Mouse (Mus musculus) embryonic facial prominence, embryonic 13.5 days (tissue): ENCODE data around the gene Rbm39. TPM values are rescaled to one million over a fixed set of nuclear protein-coding genes. Genes with fewer than 3 reads are reported as not detected.

ENCODE experiments used
- ATAC-seq: fragments of 200-750 bp; cut with Nextera tagmentation; 2 replicates; pipeline ENCODE4 v1.8.0; 2017; ENCODE audit warnings: low read depth; ENCODE audit not compliant: insufficient number of reproducible peaks, insufficient read depth, low FRiP score, low TSS enrichment
- H3K27ac ChIP-seq: fragments of 300-500 bp; sonication (generic); 2 replicates; pipeline ENCODE4 v1.5.1; 2015; ENCODE audit warnings: moderate library complexity, mild to moderate bottlenecking, inconsistent platforms
- H3K27me3 ChIP-seq: fragments of 300-500 bp; sonication (generic); 2 replicates; pipeline ENCODE4 v1.6.1; 2015; ENCODE audit warnings: mild to moderate bottlenecking, inconsistent platforms
- H3K36me3 ChIP-seq: fragments of 300-500 bp; sonication (generic); 2 replicates; pipeline ENCODE4 v1.6.1; 2015; ENCODE audit warnings: mild to moderate bottlenecking, inconsistent platforms
- H3K4me1 ChIP-seq: fragments of 300-500 bp; sonication (generic); 2 replicates; pipeline ENCODE4 v1.6.1; 2015; ENCODE audit warnings: inconsistent platforms
- H3K4me2 ChIP-seq: fragments of 300-500 bp; sonication (generic); 2 replicates; pipeline ENCODE4 v1.6.1; 2015; ENCODE audit warnings: moderate library complexity, mild to moderate bottlenecking, inconsistent platforms
- H3K4me3 ChIP-seq: fragments of 300-500 bp; sonication (generic); 2 replicates; pipeline ENCODE4 v1.5.1; 2015; ENCODE audit warnings: mild to moderate bottlenecking, inconsistent platforms
- H3K9ac ChIP-seq: fragments of 300-500 bp; sonication (generic); 2 replicates; pipeline ENCODE4 v1.6.1; 2015; ENCODE audit warnings: mild to moderate bottlenecking, inconsistent platforms
- H3K9me3 ChIP-seq: fragments of 300-500 bp; sonication (generic); 2 replicates; pipeline ENCODE4 v1.6.1; 2016; ENCODE audit warnings: inconsistent platforms
- WGBS: fragments of 180-500 bp; shearing (Covaris S2); methylation state at CpG from one replicate; pipeline ENCODE4 v1.1.7; 2015; ENCODE audit warnings: mixed read lengths; 5-methylcytosine and 5-hydroxymethylcytosine counted together
- polyA plus RNA-seq: library from polyadenylated mRNA; unstranded; fragments of >200 nt; fragmentation: Nextera tagmentation; extraction: Ambion mirVana; gene quantifications from 2 replicates; pipeline ENCODE4 v1.2.1, GENCODE M21; 2015

Gene Rbm39
- polyA plus RNA-seq, 1 experiment from 2014 or later: 862 TPM

DNA sequence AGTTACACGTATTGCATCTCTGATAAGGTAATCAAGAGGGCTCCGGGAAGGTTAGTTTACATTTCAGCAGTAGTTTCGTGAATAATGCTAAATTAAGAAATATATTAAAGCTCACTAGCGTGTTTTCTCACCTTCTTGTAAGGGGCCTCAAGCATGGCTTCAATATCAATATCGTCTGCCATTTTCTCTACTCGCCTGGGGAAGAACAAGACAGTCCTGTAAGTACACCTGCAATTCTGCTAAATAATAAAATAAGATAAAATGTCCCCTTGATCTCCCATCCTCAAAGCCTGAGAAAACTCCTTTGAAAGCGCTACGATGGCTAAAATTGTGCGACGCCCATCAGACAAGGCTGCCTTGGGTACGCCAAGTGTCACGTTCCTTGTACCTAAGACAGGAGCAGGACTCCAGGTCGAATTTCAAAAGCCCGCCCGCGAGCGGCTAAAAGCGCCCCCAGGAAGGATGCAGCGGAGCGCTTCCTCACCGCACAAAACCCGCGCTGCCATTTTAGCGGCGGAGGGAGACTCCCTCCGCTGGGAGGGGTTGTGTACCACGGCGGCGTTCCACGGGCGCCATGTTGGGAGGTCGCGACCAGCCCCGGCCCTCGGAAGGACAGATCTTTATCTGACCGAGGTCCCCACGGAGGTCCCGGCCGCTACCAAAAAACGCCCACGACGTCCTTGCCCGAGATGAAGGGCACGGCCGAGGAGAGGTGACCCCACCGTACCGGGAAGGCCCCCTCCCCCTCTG, 817 bp downstream of the Rbm39 start:
- WGBS: under 1% methylated on average over 47 of the region's 47 CpGs
- no peaks in the 10 kb centered on the region for H3K9me3 ChIP-seq
- H3K36me3 ChIP-seq: peaks cover 26% of the 10 kb centered on the region
- peak overlapping the region; percentile 87 for H3K4me2 ChIP-seq
- peaks cover 21% of the 10 kb centered on the region for H3K4me1 ChIP-seq
- H3K27me3 ChIP-seq: no peaks in the 10 kb centered on the region
- ATAC-seq: peak; percentile 60
- H3K4me3 ChIP-seq: peak overlapping the region; percentile 99
- H3K27ac ChIP-seq: peak overlapping the region; percentile 98
- H3K9ac ChIP-seq: peak overlapping the region; percentile 100

DNA sequence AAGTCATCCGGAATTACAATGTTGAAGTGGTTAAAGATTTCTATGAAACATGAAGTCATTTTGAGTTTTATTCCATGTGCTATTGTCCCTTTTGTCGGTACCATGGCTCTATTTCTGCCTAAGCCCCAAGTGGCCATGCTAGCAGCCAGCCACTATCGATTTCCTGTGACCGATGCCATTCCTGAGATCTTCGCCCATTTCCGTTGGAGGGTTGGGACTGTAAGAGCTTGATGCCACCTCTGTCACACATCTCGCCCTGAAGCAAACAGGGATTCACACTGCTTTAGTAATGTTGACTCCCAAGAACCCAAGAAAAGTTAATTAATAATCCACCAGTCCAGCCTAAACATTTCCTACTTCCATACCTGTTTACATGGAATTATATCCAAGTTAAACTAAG, 2.4 kb downstream of the Rbm39 start:
- 72% methylated on average over 7 of the region's 7 CpGs for WGBS
- ATAC-seq: no peak
- Histone ChIP-seq H3K4me1 (peaks cover 24% of the 10 kb centered on the region), H3K27ac (no peak overlapping the region), H3K4me3 (peak overlapping the region; percentile 21), H3K9ac (peak overlapping the region; percentile 58), H3K36me3 (peaks cover 39% of the 10 kb centered on the region), H3K27me3 (no peaks in the 10 kb centered on the region), H3K9me3 (no peaks in the 10 kb centered on the region), H3K4me2 (peak overlapping the region; percentile 87)

DNA sequence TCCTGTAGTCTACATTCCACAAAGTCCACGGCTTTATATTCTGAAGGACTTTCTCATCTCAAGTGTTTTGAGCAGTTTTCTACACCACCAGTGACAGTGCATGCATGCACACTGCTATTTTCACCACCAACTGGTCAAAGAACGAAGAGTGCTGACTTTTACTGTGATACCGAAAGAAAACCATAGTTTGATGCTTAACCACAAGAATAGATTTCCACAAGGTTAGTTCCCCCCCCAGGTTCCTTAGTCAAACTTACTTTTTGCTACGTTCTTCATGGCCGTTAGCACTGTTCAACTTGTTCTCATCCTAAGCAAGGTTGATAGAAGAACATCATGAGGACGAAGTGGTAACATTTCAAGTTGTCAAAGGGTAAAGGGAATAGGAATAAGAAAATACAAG, 3.0 kb downstream of the Rbm39 start:
- Histone ChIP-seq H3K4me1 (peaks cover 24% of the 10 kb centered on the region), H3K36me3 (peaks cover 44% of the 10 kb centered on the region)
- WGBS: 83% methylated on average over 6 of the region's 6 CpGs

DNA sequence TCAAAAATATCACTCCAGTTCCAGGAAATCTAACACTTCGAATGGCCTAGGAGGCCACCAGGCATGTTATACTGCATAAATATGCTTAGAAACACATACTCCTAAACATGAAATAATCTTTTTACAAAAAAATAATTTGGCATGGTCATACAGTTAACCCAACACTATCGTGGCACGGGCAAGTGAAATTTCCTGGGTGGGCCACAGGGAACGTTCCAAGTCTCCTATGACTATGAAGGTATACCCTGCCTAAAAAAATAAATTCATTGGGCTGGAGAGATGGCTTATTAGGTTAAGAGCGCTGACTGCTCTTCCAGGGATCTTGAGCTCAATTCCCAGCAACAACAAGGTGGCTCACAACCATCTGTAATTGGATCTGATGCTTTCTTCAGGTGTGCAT, 13.5 kb downstream of the Rbm39 start:
- ATAC-seq: no peak
- H3K9ac ChIP-seq: no peak overlapping the region
- no peaks in the 10 kb centered on the region for H3K27me3 ChIP-seq
- H3K9me3 ChIP-seq: no peaks in the 10 kb centered on the region
- H3K4me3 ChIP-seq: no peak overlapping the region
- no peak overlapping the region for H3K4me2 ChIP-seq
- H3K4me1 ChIP-seq: no peaks in the 10 kb centered on the region
- WGBS: 93% methylated on average over 5 of the region's 5 CpGs
- H3K36me3 ChIP-seq: peaks cover 86% of the 10 kb centered on the region
- H3K27ac ChIP-seq: no peak overlapping the region

More for the DNA sequence above, 3.0 kb downstream of the Rbm39 start:
- H3K27ac ChIP-seq: no peak overlapping the region
- H3K4me3 ChIP-seq: 0 out of 2 replicates have a peak overlapping the region, but pooled peaks have one; percentile 9
- ATAC-seq: no peak
- H3K9me3 ChIP-seq: no peaks in the 10 kb centered on the region
- H3K27me3 ChIP-seq: no peaks in the 10 kb centered on the region
- H3K9ac ChIP-seq: peak overlapping the region; percentile 27; the same call in 1 of the 2 replicates
- H3K4me2 ChIP-seq: peak overlapping the region; percentile 41

DNA sequence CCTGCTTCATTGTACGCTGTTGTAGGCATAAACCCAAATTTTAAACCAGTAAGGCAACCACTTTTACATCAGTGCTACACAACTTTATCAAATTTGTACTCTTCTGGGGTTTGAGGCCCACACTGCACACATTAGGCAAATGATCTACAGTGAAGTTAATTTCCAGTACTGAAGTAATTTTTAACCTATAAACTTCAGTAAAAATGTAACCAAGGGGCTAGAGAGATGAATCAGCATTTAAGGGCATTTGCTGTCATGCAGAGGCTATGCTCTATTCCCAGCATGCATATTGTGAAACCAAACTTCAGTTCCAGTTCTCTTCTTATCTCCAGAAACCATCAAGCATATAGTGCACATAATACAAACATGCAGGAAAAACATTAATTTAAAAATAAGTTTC, 14.6 kb downstream of the Rbm39 start:
- H3K27ac ChIP-seq: no peak overlapping the region
- H3K4me2 ChIP-seq: no peak overlapping the region
- ATAC-seq: no peak
- H3K4me1 ChIP-seq: no peaks in the 10 kb centered on the region
- H3K9ac ChIP-seq: no peak overlapping the region
- H3K27me3 ChIP-seq: no peaks in the 10 kb centered on the region
- 98% methylated on average over 1 of the region's 1 CpGs for WGBS
- H3K9me3 ChIP-seq: no peaks in the 10 kb centered on the region
- no peak overlapping the region for H3K4me3 ChIP-seq
- H3K36me3 ChIP-seq: peaks cover 82% of the 10 kb centered on the region

DNA sequence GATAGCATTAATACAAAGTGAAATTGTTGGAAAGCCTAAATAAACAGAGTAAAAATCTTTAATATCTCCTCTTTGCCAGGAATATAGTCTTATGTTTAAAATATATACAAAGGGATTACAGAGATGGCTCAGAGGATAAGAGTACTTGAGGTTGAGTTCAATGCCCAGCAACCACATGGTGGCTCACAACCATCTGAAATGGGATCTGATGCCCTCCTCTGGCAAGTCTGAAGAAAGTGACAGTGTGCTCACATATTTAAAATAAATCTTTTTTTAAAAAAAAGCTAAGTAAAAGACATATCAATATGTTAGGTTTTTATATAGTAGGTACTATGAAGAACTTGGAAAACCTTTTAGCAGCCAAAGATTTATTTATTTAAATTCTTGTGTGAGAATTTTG, 28.5 kb downstream of the Rbm39 start:
- no peaks in the 10 kb centered on the region for H3K4me1 ChIP-seq
- H3K27me3 ChIP-seq: no peaks in the 10 kb centered on the region
- H3K4me3 ChIP-seq: no peak overlapping the region
- ATAC-seq: no peak
- no peak overlapping the region for H3K27ac ChIP-seq
- no peak overlapping the region for H3K4me2 ChIP-seq
- no peak overlapping the region for H3K9ac ChIP-seq
- H3K9me3 ChIP-seq: no peaks in the 10 kb centered on the region
- H3K36me3 ChIP-seq: peaks cover 69% of the 10 kb centered on the region

DNA sequence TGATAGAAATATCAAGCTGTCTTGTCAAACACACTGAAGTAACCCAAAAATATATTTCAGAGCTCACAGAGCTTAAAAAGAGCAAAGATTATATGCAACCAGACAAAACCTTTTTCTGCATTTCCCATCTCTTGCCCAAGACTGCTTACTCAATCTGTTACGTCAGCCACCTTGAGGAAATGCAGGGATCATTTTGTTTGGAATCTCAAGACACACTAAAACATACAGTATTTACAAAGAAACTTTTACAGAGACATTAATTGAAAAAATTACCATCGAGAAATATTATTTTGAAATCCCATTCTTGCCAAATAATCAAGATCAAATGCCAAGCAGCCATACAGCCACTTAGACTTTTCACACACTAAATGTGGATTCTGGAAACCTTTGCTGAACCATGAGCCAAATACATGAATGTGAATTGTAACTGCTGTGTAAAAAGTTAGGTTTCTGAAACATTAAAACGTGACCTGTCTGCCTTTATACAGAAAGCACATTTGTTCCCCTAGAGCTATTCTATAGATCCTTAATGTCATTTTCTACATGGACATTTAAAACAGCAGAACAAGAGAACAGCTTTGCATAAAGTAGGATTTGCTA, 32.6 kb downstream of the Rbm39 start:
- 88% methylated on average over 3 of the region's 3 CpGs for WGBS
- Histone ChIP-seq H3K4me2 (no peak overlapping the region), H3K36me3 (peaks cover 45% of the 10 kb centered on the region), H3K4me1 (peaks cover 8% of the 10 kb centered on the region), H3K9ac (no peak overlapping the region), H3K4me3 (no peak overlapping the region), H3K9me3 (no peaks in the 10 kb centered on the region), H3K27me3 (no peaks in the 10 kb centered on the region), H3K27ac (no peak overlapping the region)
- ATAC-seq: no peak

DNA sequence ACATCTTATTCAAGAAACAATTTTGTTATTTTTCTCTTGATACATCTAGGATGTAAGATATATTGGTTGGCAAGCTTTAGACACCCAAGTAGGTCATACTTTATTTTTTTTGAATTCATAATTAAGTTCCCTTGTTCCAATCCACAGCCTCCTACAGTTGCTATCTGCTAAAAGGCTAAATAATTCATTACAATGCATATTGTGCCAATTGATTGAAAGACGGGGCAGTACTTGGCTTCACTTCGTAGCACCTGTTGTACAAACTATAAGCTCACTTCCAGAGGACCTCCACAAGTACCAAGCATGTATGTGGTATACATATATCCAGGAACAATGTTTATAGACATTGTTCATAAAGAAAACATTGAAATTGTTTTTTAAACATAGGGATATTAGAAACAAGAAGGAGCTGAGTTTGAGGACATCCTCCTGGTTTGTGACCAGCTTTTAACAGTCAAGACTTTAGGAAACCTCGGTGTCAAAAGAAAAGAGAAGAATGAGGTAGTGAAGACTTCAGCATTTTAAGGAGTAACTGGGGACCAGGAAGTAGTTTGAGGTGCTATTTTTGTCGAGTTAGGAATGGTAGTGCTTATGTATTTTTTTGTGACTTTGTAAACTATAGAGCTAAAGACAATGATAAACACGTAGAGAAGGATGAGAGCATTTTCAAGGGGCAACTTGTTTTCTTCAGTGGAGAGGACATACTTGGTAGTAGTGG, 33.6 kb downstream of the Rbm39 start:
- no peak for ATAC-seq
- H3K27me3 ChIP-seq: no peaks in the 10 kb centered on the region
- no peak overlapping the region for H3K4me3 ChIP-seq
- 76% methylated on average over 5 of the region's 5 CpGs for WGBS
- no peak overlapping the region for H3K9ac ChIP-seq
- H3K4me1 ChIP-seq: peaks cover 8% of the 10 kb centered on the region
- peaks cover 44% of the 10 kb centered on the region for H3K36me3 ChIP-seq
- no peak overlapping the region for H3K4me2 ChIP-seq
- no peaks in the 10 kb centered on the region for H3K9me3 ChIP-seq
- no peak overlapping the region for H3K27ac ChIP-seq

DNA sequence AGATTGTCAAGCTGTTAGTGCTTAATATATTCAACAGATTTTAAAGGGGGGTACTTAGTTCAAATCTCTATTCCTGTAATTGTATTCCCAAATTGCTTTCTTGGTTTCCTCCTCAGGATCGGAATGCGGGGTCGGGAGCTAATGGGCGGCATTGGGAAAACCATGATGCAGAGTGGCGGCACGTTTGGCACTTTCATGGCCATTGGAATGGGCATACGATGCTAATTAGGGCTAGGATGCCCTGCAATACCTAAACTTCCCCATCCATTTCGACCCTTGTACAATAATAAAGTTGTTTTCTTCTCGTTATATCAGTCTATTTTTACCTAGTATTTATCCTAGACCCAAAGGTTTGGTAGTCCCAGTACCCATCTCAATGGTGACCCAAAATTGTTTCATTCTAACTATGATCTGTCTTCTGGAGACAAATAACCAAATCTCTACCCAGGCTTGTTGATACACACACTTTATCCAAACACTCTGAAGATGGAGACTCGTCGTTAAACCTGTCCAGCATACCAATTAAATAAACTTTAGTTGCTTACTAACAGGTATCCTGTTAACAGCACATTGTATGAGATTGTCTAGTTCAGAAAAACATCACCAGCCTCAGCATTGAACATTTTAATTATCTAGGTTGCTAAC, 34.4 kb downstream of the Rbm39 start:
- Histone ChIP-seq H3K4me2 (peak overlapping the region; percentile 74), H3K36me3 (peaks cover 40% of the 10 kb centered on the region), H3K9me3 (no peaks in the 10 kb centered on the region), H3K9ac (no peak overlapping the region), H3K4me3 (peak overlapping the region; percentile 85; the same call in 1 of the 2 replicates), H3K27ac (no peak overlapping the region), H3K27me3 (no peaks in the 10 kb centered on the region), H3K4me1 (peaks cover 8% of the 10 kb centered on the region)
- WGBS: 56% methylated on average over 11 of the region's 11 CpGs
- no peak for ATAC-seq

DNA sequence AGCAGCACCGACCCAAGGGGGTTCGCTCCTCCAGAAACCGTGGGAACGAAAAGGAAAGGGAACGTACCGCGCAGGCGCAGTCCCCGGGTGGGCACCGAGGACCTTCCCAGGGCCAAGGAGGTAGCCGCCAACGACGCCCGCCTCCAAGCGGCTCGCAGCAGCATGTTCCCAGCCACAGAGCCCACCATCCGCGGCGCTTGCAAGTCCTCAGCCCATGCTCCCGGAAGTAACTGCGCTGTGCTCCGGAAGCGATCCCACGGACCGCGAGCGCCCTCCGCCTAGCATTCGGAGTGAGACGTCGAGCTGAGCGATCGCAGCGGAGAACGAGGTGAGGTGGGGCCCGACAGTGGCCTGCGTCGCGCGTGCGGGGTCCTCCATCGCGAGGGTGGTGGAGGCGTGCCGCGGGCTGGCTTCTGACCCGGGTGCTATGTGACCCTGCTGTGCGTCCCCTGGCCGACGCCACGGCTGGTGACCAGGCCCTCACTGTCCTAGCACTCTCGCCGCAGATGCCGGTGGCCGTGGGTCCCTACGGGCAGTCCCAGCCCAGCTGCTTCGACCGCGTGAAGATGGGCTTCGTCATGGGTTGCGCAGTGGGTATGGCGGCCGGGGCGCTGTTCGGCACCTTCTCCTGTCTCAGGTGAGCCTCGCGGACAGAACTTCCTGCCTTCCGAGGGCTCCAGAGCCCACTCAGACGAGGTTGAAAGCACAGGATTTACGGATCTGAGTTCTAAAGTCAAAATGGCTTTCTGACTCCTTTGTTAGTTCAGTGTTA, 35.9 kb downstream of the Rbm39 start, which contains the start of the genes Romo1 and Nfs1:
Romo1 (plus strand) TSS at position 87 of the 772 bp plus-strand sequence.
Nfs1 (minus strand) TSS at position 234 of the 772 bp plus-strand sequence.
- H3K27ac ChIP-seq: peak within 1 kb of the TSS; percentile 95
- H3K4me3 ChIP-seq: peak within 1 kb of the TSS; percentile 85
- H3K27me3 ChIP-seq: no peaks in the 10 kb centered on the region
- H3K4me2 ChIP-seq: peak within 1 kb of the TSS; percentile 74
- WGBS: under 1% methylated on average over 70 of the region's 70 CpGs
- peaks cover 8% of the 10 kb centered on the region for H3K4me1 ChIP-seq
- no peaks in the 10 kb centered on the region for H3K9me3 ChIP-seq
- peak within 1 kb of the TSS; percentile 92 for H3K9ac ChIP-seq
- H3K36me3 ChIP-seq: peaks cover 30% of the 10 kb centered on the region
- ATAC-seq: peak; percentile 96

DNA sequence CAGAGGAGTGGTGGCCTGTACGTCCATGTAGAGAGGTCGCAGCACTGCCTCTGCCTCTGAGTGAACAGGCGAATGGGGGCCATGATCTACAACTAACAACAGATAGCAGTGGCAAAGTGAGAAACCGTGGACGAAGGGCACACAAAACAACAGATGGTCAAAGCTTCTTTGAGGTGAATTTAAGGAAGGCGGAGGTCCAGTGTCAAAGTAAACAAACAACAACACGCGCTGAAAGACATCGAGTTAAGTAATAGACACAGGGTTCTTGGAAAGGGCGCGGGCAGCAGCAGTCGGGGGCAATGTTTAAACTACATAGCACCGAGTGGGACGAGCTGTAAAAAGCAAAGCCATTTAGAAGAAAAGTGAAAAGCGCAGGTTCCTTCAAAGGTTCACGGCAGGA, 36.7 kb downstream of the Rbm39 start:
- peak overlapping the region; percentile 74 for H3K4me2 ChIP-seq
- H3K4me3 ChIP-seq: peak overlapping the region; percentile 85
- peak overlapping the region; percentile 95 for H3K27ac ChIP-seq
- ATAC-seq: peak; percentile 7; the same call in 1 of the 2 replicates
- H3K36me3 ChIP-seq: peaks cover 29% of the 10 kb centered on the region
- peaks cover 8% of the 10 kb centered on the region for H3K4me1 ChIP-seq
- H3K27me3 ChIP-seq: no peaks in the 10 kb centered on the region
- no peaks in the 10 kb centered on the region for H3K9me3 ChIP-seq
- peak overlapping the region; percentile 92 for H3K9ac ChIP-seq
- WGBS: 2% methylated on average over 16 of the region's 16 CpGs
